Mouse (Mus musculus) liver, adult 2 months (tissue): ENCODE data around the gene Trappc12. TPM values are rescaled to one million over a fixed set of nuclear protein-coding genes. Genes with fewer than 3 reads are reported as not detected.

ENCODE experiments used
- DNase-seq: peaks from one replicate; pipeline ENCODE4 v3.0.0-alpha.2; 2011; ENCODE audit warnings: low read depth, low spot score; ENCODE audit errors: extremely low read depth
- H3K27ac ChIP-seq: fragments of 200-500 bp; replicated peaks from 2 replicates; pipeline ENCODE4 v1.5.1; 2012; ENCODE audit warnings: low read depth, mild to moderate bottlenecking, control low read depth, inconsistent platforms, low read length; ENCODE audit not compliant: insufficient read depth
- H3K27me3 ChIP-seq: fragments of 200-500 bp; 2 replicates; pipeline ENCODE4 v1.6.1; 2012; ENCODE audit warnings: mild to moderate bottlenecking, moderate library complexity, low read length, inconsistent platforms; ENCODE audit not compliant: control insufficient read depth, insufficient read depth
- H3K36me3 ChIP-seq: fragments of 200-500 bp; 2 replicates; pipeline ENCODE4 v1.6.1; 2012; ENCODE audit warnings: low read length, inconsistent platforms; ENCODE audit not compliant: control insufficient read depth, insufficient read depth
- H3K4me1 ChIP-seq: fragments of 200-500 bp; 2 replicates; pipeline ENCODE4 v1.6.1; 2011; ENCODE audit warnings: low read length; ENCODE audit not compliant: control insufficient read depth, insufficient read depth
- H3K4me3 ChIP-seq: fragments of 200-500 bp; 2 replicates; pipeline ENCODE4 v1.5.1; 2011; ENCODE audit warnings: low read depth, mild to moderate bottlenecking, control low read depth, low read length, moderate library complexity; ENCODE audit not compliant: insufficient read depth
- H3K79me2 ChIP-seq: fragments of 200-500 bp; 2 replicates; pipeline ENCODE4 v1.6.1; 2012; ENCODE audit warnings: inconsistent platforms, mild to moderate bottlenecking, low read length, moderate library complexity; ENCODE audit not compliant: control insufficient read depth, insufficient read depth
- H3K9ac ChIP-seq: fragments of 200-500 bp; 2 replicates; pipeline ENCODE4 v1.6.1; 2012; ENCODE audit warnings: low read depth, mild to moderate bottlenecking, control low read depth, inconsistent platforms, low read length
- CTCF ChIP-seq: fragments of 200-500 bp; IDR thresholded peaks from 2 replicates; pipeline ENCODE4 v1.5.1; 2011; ENCODE audit warnings: low read depth, low read length, control low read depth
- POLR2A ChIP-seq: fragments of 200-500 bp; IDR thresholded peaks from 2 replicates; pipeline ENCODE4 v1.6.1; 2011; ENCODE audit warnings: low read length, control low read depth; ENCODE audit not compliant: insufficient read depth; ENCODE audit errors: extremely low read depth
- WGBS: fragments of 180-500 bp; shearing (Covaris S2); methylation state at CpG from one replicate; pipeline ENCODE4 v1.1.7; 2018; 5-methylcytosine and 5-hydroxymethylcytosine counted together
- polyA plus RNA-seq: library from polyadenylated mRNA; depleted of rRNA; stranded (reverse); fragments of >200 nt; gene quantifications from 2 replicates; pipeline ENCODE4 v1.2.3, GENCODE M21; 2012
- total RNA-seq: library from RNA; depleted of rRNA; stranded (reverse); fragments of >200 nt; gene quantifications from 2 replicates; pipeline ENCODE4 v1.2.3, GENCODE M21; 2014

Gene Trappc12
- total and polyA plus RNA-seq, 2 experiments = 14.3 to 18.1 TPM

GRCm38 (mm10) chr12:28700561-28701025, 49.7 kb downstream of the Trappc12 start:
- peaks cover 21% of the 10 kb centered on the region for H3K4me1 ChIP-seq
- H3K27me3 ChIP-seq = no peaks in the 10 kb centered on the region
- H3K4me3 ChIP-seq = no peak overlapping the region
- no peaks in the 10 kb centered on the region for H3K36me3 ChIP-seq
- WGBS = 73% methylated on average over 19 of the region's 19 CpGs
- no peak overlapping the region for H3K27ac ChIP-seq
- H3K9ac ChIP-seq = no peak overlapping the region
- H3K79me2 ChIP-seq = no peaks in the 10 kb centered on the region
- peak; percentile 93 for DNase-seq
- TF ChIP-seq CTCF (no peak), POLR2A (no peak)

GRCm38 (mm10) chr12:28700101-28700511, 50.2 kb downstream of the Trappc12 start:
- Histone ChIP-seq H3K79me2 (no peaks in the 10 kb centered on the region), H3K4me3 (no peak overlapping the region), H3K27me3 (no peaks in the 10 kb centered on the region), H3K4me1 (peaks cover 21% of the 10 kb centered on the region), H3K27ac (no peak overlapping the region), H3K9ac (no peak overlapping the region), H3K36me3 (no peaks in the 10 kb centered on the region)
- TF ChIP-seq POLR2A (no peak), CTCF (0 out of 2 replicates have a peak, but pooled peaks have one; percentile 5)
- DNase-seq = no peak
- WGBS = 50% methylated on average over 3 of the region's 3 CpGs

- Histone ChIP-seq H3K4me1 (peaks cover 18% of the 10 kb centered on the region), H3K36me3 (no peaks in the 10 kb centered on the region), H3K9ac (no peak overlapping the region; the same call in 1 of the 2 replicates), H3K79me2 (no peaks in the 10 kb centered on the region), H3K4me3 (no peak overlapping the region), H3K27ac (peak overlapping the region; percentile 84), H3K27me3 (no peaks in the 10 kb centered on the region)
- DNase-seq = peak; percentile 73
- WGBS = 12% methylated on average over 6 of the region's 6 CpGs
- TF ChIP-seq CTCF = peak; percentile 93
- no peak for TF ChIP-seq POLR2A
These were observed 50.6 kb downstream of the Trappc12 start for GRCm38 (mm10) chr12:28699656-28700055.

- H3K27me3 ChIP-seq = no peaks in the 10 kb centered on the region
- peaks cover 16% of the 10 kb centered on the region; the same call in 1 of the 2 replicates for H3K4me1 ChIP-seq
- no peak overlapping the region for H3K4me3 ChIP-seq
- peak overlapping the region; percentile 27 for H3K9ac ChIP-seq
- DNase-seq = peak; percentile 85
- TF ChIP-seq CTCF (no peak), POLR2A (no peak)
- H3K27ac ChIP-seq = peak overlapping the region; percentile 84
- no peaks in the 10 kb centered on the region for H3K79me2 ChIP-seq
- 28% methylated on average over 5 of the region's 5 CpGs for WGBS
- no peaks in the 10 kb centered on the region for H3K36me3 ChIP-seq
These were observed 51.2 kb downstream of the Trappc12 start for GRCm38 (mm10) chr12:28699086-28699485.

GRCm38 (mm10) chr12:28697821-28698595, 52.3 kb downstream of the Trappc12 start:
- Histone ChIP-seq H3K4me1 (peaks cover 16% of the 10 kb centered on the region; the same call in 1 of the 2 replicates), H3K4me3 (no peak overlapping the region), H3K36me3 (no peaks in the 10 kb centered on the region), H3K79me2 (no peaks in the 10 kb centered on the region), H3K27ac (peak overlapping the region; percentile 68), H3K27me3 (no peaks in the 10 kb centered on the region), H3K9ac (peak overlapping the region; percentile 14; the same call in 1 of the 2 replicates)
- no peak for TF ChIP-seq POLR2A
- no peak for TF ChIP-seq CTCF
- peak; percentile 93 for DNase-seq
- WGBS = 23% methylated on average over 14 of the region's 14 CpGs

GRCm38 (mm10) chr12:28694776-28695175, 55.5 kb downstream of the Trappc12 start:
- H3K36me3 ChIP-seq = peaks cover 7% of the 10 kb centered on the region; the same call in 1 of the 2 replicates
- H3K79me2 ChIP-seq = no peaks in the 10 kb centered on the region
- TF ChIP-seq CTCF (no peak), POLR2A (no peak)

More at GRCm38 (mm10) chr12:28694776-28695175, 55.5 kb downstream of the Trappc12 start:
- no peak for DNase-seq
- H3K4me3 ChIP-seq = no peak overlapping the region
- peaks cover 16% of the 10 kb centered on the region; the same call in 1 of the 2 replicates for H3K4me1 ChIP-seq
- no peak overlapping the region for H3K27ac ChIP-seq
- no peaks in the 10 kb centered on the region for H3K27me3 ChIP-seq
- H3K9ac ChIP-seq = no peak overlapping the region
- WGBS = 96% methylated on average over 7 of the region's 7 CpGs
